Mouse (Mus musculus) CH12.LX (cell line): ENCODE data around the gene Zbtb20.

Experiments used
- CHD1 ChIP-seq: IDR thresholded peaks from 2 replicates; pipeline ENCODE4 v1.6.1; 2012; ENCODE audit warnings: low read depth, low read length, improper control_type of control experiment, inconsistent platforms
- CHD2 ChIP-seq: IDR thresholded peaks from 2 replicates; pipeline ENCODE4 v1.6.1; 2011; ENCODE audit warnings: low read length, improper control_type of control experiment
- CTCF ChIP-seq, 2 experiments: IDR thresholded peaks in 1 of 2; conservative IDR thresholded peaks in 1 of 2; 2 replicates each; pipeline ENCODE4 v1.5.1; 2011 to 2012; ENCODE audit warnings: low read depth in 2 of 2, low read length in 2 of 2, improper control_type of control experiment in 1 of 2, inconsistent platforms in 1 of 2, mild to moderate bottlenecking in 1 of 2, moderate library complexity in 1 of 2
- GABPA ChIP-seq: IDR thresholded peaks from 2 replicates; pipeline ENCODE4 v1.6.1; 2012; ENCODE audit warnings: low read depth, low read length, improper control_type of control experiment, inconsistent platforms; ENCODE audit not compliant: insufficient replicate concordance
- JUN ChIP-seq: IDR thresholded peaks from 2 replicates; pipeline ENCODE4 v1.6.1; 2011; ENCODE audit warnings: low read depth, mild to moderate bottlenecking, low read length, improper control_type of control experiment, moderate library complexity; ENCODE audit not compliant: insufficient read depth
- MAX ChIP-seq: IDR thresholded peaks from 2 replicates; pipeline ENCODE4 v1.6.1; 2011; ENCODE audit warnings: low read length, improper control_type of control experiment
- MYC ChIP-seq: IDR thresholded peaks from 2 replicates; pipeline ENCODE4 v1.6.1; 2011; ENCODE audit warnings: low read depth, mild to moderate bottlenecking, improper control_type of control experiment, low read length
- NELFE ChIP-seq: IDR thresholded peaks from 2 replicates; pipeline ENCODE4 v1.6.1; 2011; ENCODE audit warnings: low read depth, low read length, improper control_type of control experiment
- POLR2A ChIP-seq: IDR thresholded peaks from 2 replicates; pipeline ENCODE4 v1.6.1; 2011; ENCODE audit warnings: low read depth, mild to moderate bottlenecking, improper control_type of control experiment, low read length
- RCOR1 ChIP-seq: conservative IDR thresholded peaks from 2 replicates; pipeline ENCODE4 v1.6.1; 2012; ENCODE audit warnings: low read depth, mild to moderate bottlenecking, inconsistent platforms, low read length, improper control_type of control experiment
- TBP ChIP-seq: conservative IDR thresholded peaks from 2 replicates; pipeline ENCODE4 v1.6.1; 2011; ENCODE audit warnings: low read depth, low read length, improper control_type of control experiment
- USF1 ChIP-seq: IDR thresholded peaks from 2 replicates; pipeline ENCODE4 v1.6.1; 2014; ENCODE audit warnings: low read depth, mild to moderate bottlenecking, inconsistent platforms, low read length, improper control_type of control experiment
- ZC3H11A ChIP-seq: IDR thresholded peaks from 2 replicates; pipeline ENCODE4 v1.6.1; 2012; ENCODE audit warnings: low read depth, mild to moderate bottlenecking, inconsistent platforms, low read length, improper control_type of control experiment
- ZNF384 ChIP-seq: IDR thresholded peaks from 2 replicates; pipeline ENCODE4 v1.6.1; 2012; ENCODE audit warnings: low read depth, low read length, improper control_type of control experiment, inconsistent platforms

DNA sequence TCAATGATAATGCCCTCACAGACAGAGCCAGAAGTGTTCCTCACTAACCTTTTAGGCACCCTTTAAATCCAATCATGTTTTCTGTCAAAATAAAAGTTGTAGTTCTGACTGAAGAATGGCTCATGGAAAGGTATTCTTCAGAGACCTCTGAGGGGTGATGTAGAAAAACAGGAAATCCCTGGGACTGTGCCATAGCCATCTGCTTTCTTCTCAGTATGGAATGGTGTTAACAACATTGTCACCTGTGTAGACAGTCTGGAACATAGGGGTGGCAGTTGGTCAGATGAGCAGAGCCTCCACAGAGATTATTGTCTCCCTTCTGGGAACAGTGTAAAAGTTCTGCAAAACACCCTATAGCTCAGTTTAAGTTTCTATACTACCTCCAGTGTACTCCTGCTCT lies 732.4 kb downstream of the Zbtb20 start:
- TF ChIP-seq CTCF (conservative IDR thresholded peaks at IDR 0.05 in 1 of 2, IDR thresholded peaks at IDR 0.05 in 1 of 2; ENCODE audit: low read depth in 2 of 2, low read length in 2 of 2) (no peak), USF1 (no peak), POLR2A (no peak), RCOR1 (no peak), TBP (no peak), GABPA (no peak), JUN (no peak), NELFE (no peak), ZC3H11A (no peak), CHD1 (no peak), ZNF384 (no peak), MAX (no peak), MYC (no peak), CHD2 (no peak)
